Mouse (Mus musculus) forebrain, postnatal 0 days (tissue): ENCODE data around the gene Ppp3ca. TPM values are rescaled to one million over a fixed set of nuclear protein-coding genes. Genes with fewer than 3 reads are reported as not detected.
A peak's percentile ranks its signal among the peaks of the same experiment; 100 is the strongest.

Experiments used
- ATAC-seq: fragments of 200-750 bp; cut with Nextera tagmentation; 2 replicates; pipeline ENCODE4 v1.8.0; 2017; ENCODE audit warnings: mild to moderate bottlenecking, moderate library complexity
- DNase-seq: peaks from one replicate; pipeline ENCODE4 v3.0.0-alpha.2; 2015
- H3K27ac ChIP-seq: fragments of 300-500 bp; sonication (generic); 2 replicates; pipeline ENCODE4 v1.5.1; 2014; ENCODE audit warnings: low read depth, mild to moderate bottlenecking, antibody characterized with exemption, low read length, moderate library complexity, mixed read lengths
- H3K27me3 ChIP-seq: fragments of 300-500 bp; sonication (generic); 2 replicates; pipeline ENCODE4 v1.6.1; 2014; ENCODE audit warnings: mild to moderate bottlenecking, low read length, mixed read lengths; ENCODE audit not compliant: insufficient read depth
- H3K36me3 ChIP-seq: fragments of 300-500 bp; sonication (generic); 2 replicates; pipeline ENCODE4 v1.6.1; 2014; ENCODE audit warnings: mild to moderate bottlenecking, moderate library complexity; ENCODE audit not compliant: insufficient read depth
- H3K4me1 ChIP-seq: fragments of 300-500 bp; sonication (generic); 2 replicates; pipeline ENCODE4 v1.6.1; 2014; ENCODE audit warnings: antibody characterized with exemption; ENCODE audit not compliant: insufficient read depth
- H3K4me2 ChIP-seq: fragments of 300-500 bp; sonication (generic); 2 replicates; pipeline ENCODE4 v1.6.1; 2014; ENCODE audit warnings: low read depth, mild to moderate bottlenecking, moderate library complexity
- H3K4me3 ChIP-seq: fragments of 300-500 bp; sonication (generic); 2 replicates; pipeline ENCODE4 v1.5.1; 2014; ENCODE audit warnings: low read depth, low read length, mixed read lengths
- H3K9ac ChIP-seq: fragments of 300-500 bp; sonication (generic); 2 replicates; pipeline ENCODE4 v1.6.1; 2014; ENCODE audit warnings: mild to moderate bottlenecking
- H3K9me3 ChIP-seq: fragments of 300-500 bp; sonication (generic); 2 replicates; pipeline ENCODE4 v1.6.1; 2016; ENCODE audit warnings: low read length
- CTCF ChIP-seq: sonication (generic); IDR thresholded peaks from 2 replicates; pipeline ENCODE4 v1.5.1; 2016; ENCODE audit warnings: antibody characterized with exemption, control low read depth, low read depth
- WGBS: fragments of 180-500 bp; shearing (Covaris S2); extraction: QIAGEN DNeasy Blood & Tissue Kit; methylation state at CpG from one replicate; pipeline ENCODE4 v1.1.7; 2014; 5-methylcytosine and 5-hydroxymethylcytosine counted together
- polyA plus RNA-seq: library from polyadenylated mRNA; unstranded; fragments of >200 nt; fragmentation: Nextera tagmentation; extraction: Ambion mirVana; gene quantifications from 2 replicates; pipeline ENCODE4 v1.2.1, GENCODE M21; 2015
- total RNA-seq: library from RNA; depleted of rRNA; stranded (reverse); fragments of >200 nt; gene quantifications from 2 replicates; pipeline ENCODE4 v1.2.3, GENCODE M21; 2014

Gene Ppp3ca
- total and polyA plus RNA-seq, 2 experiments from 2014 or later: 223 to 231 TPM

GRCm38 (mm10) chr3:136765569-136765968, 95.6 kb downstream of the Ppp3ca start:
- H3K9ac ChIP-seq: no peak overlapping the region
- no peak overlapping the region for H3K4me2 ChIP-seq
- no peak overlapping the region for H3K4me3 ChIP-seq
- ATAC-seq (no peak), DNase-seq (no peak)
- 28% methylated on average over 2 of the region's 2 CpGs for WGBS
- H3K27ac ChIP-seq: no peak overlapping the region
- 0 out of 2 replicates have a peak, but pooled peaks cover 5% of the 10 kb centered on the region for H3K4me1 ChIP-seq
- TF ChIP-seq CTCF: no peak
- H3K27me3 ChIP-seq: no peaks in the 10 kb centered on the region
- H3K9me3 ChIP-seq: no peaks in the 10 kb centered on the region
- H3K36me3 ChIP-seq: no peaks in the 10 kb centered on the region

- TF ChIP-seq CTCF: no peak
- Histone ChIP-seq H3K27me3 (no peaks in the 10 kb centered on the region), H3K4me1 (peaks cover 5% of the 10 kb centered on the region; the same call in 1 of the 2 replicates), H3K36me3 (no peaks in the 10 kb centered on the region), H3K27ac (no peak overlapping the region), H3K9me3 (no peaks in the 10 kb centered on the region), H3K4me2 (no peak overlapping the region), H3K4me3 (no peak overlapping the region), H3K9ac (no peak overlapping the region)
- ATAC-seq (no peak), DNase-seq (no peak)
- 89% methylated on average over 5 of the region's 5 CpGs for WGBS
Observed at GRCm38 (mm10) chr3:136768775-136769485, 99.0 kb downstream of the Ppp3ca start.

- no peak for DNase-seq
- peaks cover 11% of the 10 kb centered on the region; the same call in 1 of the 2 replicates for H3K4me1 ChIP-seq
- H3K27ac ChIP-seq: no peak overlapping the region
- no peaks in the 10 kb centered on the region for H3K27me3 ChIP-seq
- no peaks in the 10 kb centered on the region for H3K36me3 ChIP-seq
- WGBS: 79% methylated on average over 1 of the region's 1 CpGs
- no peak for ATAC-seq
- H3K9ac ChIP-seq: no peak overlapping the region
- TF ChIP-seq CTCF: 0 out of 2 replicates have a peak, but pooled peaks have one; percentile 5
- no peaks in the 10 kb centered on the region for H3K9me3 ChIP-seq
- H3K4me2 ChIP-seq: no peak overlapping the region
- no peak overlapping the region for H3K4me3 ChIP-seq
Observed at GRCm38 (mm10) chr3:136769486-136769882, 99.6 kb downstream of the Ppp3ca start.

- TF ChIP-seq CTCF: no peak
- Histone ChIP-seq H3K36me3 (no peaks in the 10 kb centered on the region), H3K4me3 (no peak overlapping the region), H3K27me3 (no peaks in the 10 kb centered on the region), H3K4me2 (no peak overlapping the region), H3K9me3 (no peaks in the 10 kb centered on the region), H3K4me1 (peaks cover 7% of the 10 kb centered on the region; the same call in 1 of the 2 replicates), H3K9ac (no peak overlapping the region), H3K27ac (no peak overlapping the region)
- DNase-seq (no peak), ATAC-seq (no peak)
- 68% methylated on average over 5 of the region's 5 CpGs for WGBS
Observed at GRCm38 (mm10) chr3:136771700-136772099, 101.8 kb downstream of the Ppp3ca start.

GRCm38 (mm10) chr3:136773217-136773616, 103.3 kb downstream of the Ppp3ca start:
- WGBS: 82% methylated on average over 4 of the region's 4 CpGs
- Histone ChIP-seq H3K9me3 (no peaks in the 10 kb centered on the region), H3K4me2 (no peak overlapping the region), H3K4me1 (peaks cover 7% of the 10 kb centered on the region; the same call in 1 of the 2 replicates), H3K9ac (no peak overlapping the region), H3K36me3 (no peaks in the 10 kb centered on the region), H3K27me3 (no peaks in the 10 kb centered on the region), H3K27ac (no peak overlapping the region), H3K4me3 (no peak overlapping the region)
- no peak for TF ChIP-seq CTCF
- ATAC-seq (no peak), DNase-seq (no peak)

- Histone ChIP-seq H3K4me1 (peaks cover 7% of the 10 kb centered on the region; the same call in 1 of the 2 replicates), H3K9ac (no peak overlapping the region), H3K4me2 (no peak overlapping the region), H3K36me3 (no peaks in the 10 kb centered on the region), H3K4me3 (no peak overlapping the region), H3K9me3 (no peaks in the 10 kb centered on the region), H3K27ac (no peak overlapping the region), H3K27me3 (no peaks in the 10 kb centered on the region)
- no peak for ATAC-seq
- 62% methylated on average over 6 of the region's 6 CpGs for WGBS
- TF ChIP-seq CTCF: no peak
- peak; percentile 37 for DNase-seq
Observed at GRCm38 (mm10) chr3:136774196-136774595, 104.3 kb downstream of the Ppp3ca start.

- peaks cover 7% of the 10 kb centered on the region; the same call in 1 of the 2 replicates for H3K4me1 ChIP-seq
- WGBS: 93% methylated on average over 4 of the region's 4 CpGs
- H3K27ac ChIP-seq: no peak overlapping the region
- no peaks in the 10 kb centered on the region for H3K36me3 ChIP-seq
- H3K9ac ChIP-seq: no peak overlapping the region
- H3K9me3 ChIP-seq: no peaks in the 10 kb centered on the region
- no peaks in the 10 kb centered on the region for H3K27me3 ChIP-seq
- no peak overlapping the region for H3K4me2 ChIP-seq
- DNase-seq (no peak), ATAC-seq (no peak)
- no peak overlapping the region for H3K4me3 ChIP-seq
- TF ChIP-seq CTCF: no peak
Observed at GRCm38 (mm10) chr3:136776525-136776924, 106.6 kb downstream of the Ppp3ca start.
